Mouse (Mus musculus): Measurements from ENCODE around the gene Timm13.
A peak's percentile ranks its signal among the peaks of the same experiment; 100 is the strongest.

The Timm13 gene

DNA sequence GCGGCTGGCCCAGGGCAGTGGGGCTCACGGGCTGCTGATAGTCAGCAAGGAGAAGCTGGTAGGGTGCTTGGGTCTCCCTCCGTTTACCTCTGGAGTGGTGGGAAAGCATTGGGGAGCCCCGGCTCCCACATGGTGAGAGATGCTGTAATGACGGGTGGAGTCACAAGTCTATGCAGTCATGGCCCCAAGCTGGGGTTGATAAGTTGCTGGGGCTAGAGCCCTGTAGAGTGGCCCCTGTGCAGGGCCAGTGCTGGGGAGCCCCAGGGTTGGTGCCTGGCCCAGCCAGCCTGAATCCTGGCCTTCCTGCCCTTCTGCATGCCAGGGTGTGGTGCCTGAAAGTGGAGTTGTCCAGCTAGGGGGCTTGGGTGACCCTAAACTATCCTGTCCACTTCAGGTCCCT is 38.5 kb downstream of the Timm13 start:
- DNase-seq (ENCODE audit: low spot score) = no peak

DNA sequence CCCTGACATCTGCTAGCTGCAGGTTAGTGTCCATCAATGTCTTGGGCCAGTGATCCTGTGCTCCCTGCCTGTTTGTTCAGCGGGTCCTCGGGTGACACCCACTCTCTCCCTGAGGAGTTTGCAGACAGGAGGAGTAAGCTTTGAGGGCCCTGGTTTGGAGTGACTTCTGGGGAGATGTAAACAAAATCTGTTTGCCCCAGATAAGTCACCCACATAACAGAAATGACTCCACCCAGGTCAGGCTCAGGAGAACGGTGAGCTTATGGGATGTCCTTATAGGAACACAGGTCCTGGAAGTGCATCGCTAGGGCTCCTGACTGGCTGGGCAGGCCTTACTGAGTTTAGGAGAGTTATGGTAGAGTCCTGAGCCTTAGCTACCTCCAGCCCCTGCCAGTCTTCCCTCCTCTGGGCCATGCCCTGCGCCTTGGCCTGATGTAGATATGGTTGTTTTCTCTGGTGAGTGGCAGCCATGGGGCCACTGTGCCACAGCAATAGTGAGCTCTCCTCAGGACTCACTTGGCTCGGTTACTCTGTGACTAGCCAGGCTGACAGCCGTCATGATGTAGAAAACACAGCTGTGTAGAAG is 42.3 kb downstream of the Timm13 start:
- DNase-seq (ENCODE audit: low spot score) = no peak

DNA sequence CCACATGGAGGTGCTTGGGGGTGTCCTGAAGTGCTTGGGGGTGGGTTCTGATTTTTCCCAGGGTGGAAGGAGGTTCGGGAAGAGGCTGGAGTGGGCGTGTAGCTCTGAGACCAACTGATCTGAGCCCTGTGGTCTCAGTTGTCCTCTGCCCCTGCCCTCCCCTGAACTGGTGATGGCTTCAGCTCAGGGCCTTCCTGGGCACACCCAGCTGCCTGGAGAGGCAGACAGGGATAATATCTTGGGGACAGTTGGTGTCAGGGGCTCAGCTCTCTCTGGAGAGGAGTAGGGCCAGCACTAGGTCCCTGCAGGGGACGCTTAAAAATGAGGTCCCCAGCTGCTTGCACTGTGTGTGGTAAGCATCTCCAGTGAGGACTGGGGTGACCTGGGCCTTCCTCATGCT is 42.9 kb downstream of the Timm13 start:
- DNase-seq (ENCODE audit: low spot score) = no peak

- no peak for DNase-seq (ENCODE audit: low spot score)
Observed at GRCm38 (mm10) chr10:80857386-80857785, 43.4 kb downstream of the Timm13 start.

DNA sequence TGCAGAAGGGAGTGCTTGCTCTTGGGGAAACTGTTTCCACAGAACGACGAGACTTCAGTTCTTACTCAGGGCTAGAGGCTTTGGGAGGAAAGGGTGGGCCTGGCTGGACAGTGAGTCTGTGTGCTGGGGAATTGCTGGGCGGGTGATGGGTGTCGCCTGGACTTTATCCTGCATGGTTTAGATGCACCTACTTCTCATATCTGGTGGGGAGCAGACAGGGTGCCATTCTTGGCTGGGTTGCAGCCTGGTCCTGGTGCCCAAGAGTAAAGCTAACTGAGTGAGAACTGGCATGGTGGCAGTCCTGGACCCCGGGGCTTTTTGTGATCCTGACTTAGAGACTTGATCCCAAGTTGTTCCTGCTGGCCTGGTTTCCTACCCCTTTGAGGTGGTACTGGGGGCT is 43.9 kb downstream of the Timm13 start:
- no peak for DNase-seq (ENCODE audit: low spot score)

DNA sequence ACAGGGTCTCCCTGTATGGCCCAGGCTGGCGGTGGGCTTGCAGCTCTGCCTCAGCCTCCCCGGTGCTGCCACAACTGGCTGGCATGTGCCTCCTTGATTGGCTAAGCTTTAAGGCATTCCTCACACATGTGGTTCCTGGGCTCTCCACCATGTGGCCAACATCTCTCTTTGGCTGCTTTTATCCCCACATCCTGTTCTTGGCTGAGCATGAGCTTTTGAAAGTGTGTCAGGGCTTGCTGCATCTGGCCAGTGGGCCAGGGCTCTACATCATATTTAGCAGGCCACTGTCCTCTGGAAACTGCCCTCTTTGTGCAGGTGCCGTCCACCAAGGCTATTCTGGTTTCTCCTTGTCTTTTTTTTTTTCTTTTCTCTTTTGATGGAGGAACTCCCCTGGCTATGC is 44.5 kb downstream of the Timm13 start:
- no peak for DNase-seq (ENCODE audit: low spot score)

DNA sequence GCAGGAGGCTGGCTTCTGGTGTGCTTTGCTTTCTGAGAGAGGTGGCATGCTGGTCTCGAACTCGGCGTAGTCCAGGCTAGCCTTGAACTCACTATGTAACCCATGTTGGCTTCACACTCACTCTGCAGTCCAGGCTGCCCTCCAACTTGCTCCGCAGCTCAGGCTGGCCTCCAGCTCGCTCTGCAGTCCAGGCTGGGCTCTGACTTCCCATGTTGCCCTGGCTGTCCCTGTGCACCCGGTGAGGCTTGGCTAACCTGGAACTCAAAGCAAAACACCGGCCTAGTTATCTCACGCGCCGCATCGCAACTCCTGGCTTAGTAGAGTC is 45.1 kb downstream of the Timm13 start:
- DNase-seq (ENCODE audit: low spot score) = no peak

GRCm38 (mm10) chr10:80854913-80855748 is 45.6 kb downstream of the Timm13 start, which contains the start of the genes Lsm7 and Sppl2b:
Gene Lsm7 (minus strand): TSS chr10:80855209.
Gene Sppl2b (plus strand): TSS chr10:80855275.
- peak; percentile 91 for DNase-seq (ENCODE audit: low spot score)
